Mouse (Mus musculus): ENCODE measurements around the gene Pln. TPM values are rescaled to one million over a fixed set of nuclear protein-coding genes. Genes with fewer than 3 reads are reported as not detected.

Pln gene
- under 1 TPM in 1 of 2 experiments, not detected in 1; 1.00 TPM for total RNA-seq (2023)

DNA sequence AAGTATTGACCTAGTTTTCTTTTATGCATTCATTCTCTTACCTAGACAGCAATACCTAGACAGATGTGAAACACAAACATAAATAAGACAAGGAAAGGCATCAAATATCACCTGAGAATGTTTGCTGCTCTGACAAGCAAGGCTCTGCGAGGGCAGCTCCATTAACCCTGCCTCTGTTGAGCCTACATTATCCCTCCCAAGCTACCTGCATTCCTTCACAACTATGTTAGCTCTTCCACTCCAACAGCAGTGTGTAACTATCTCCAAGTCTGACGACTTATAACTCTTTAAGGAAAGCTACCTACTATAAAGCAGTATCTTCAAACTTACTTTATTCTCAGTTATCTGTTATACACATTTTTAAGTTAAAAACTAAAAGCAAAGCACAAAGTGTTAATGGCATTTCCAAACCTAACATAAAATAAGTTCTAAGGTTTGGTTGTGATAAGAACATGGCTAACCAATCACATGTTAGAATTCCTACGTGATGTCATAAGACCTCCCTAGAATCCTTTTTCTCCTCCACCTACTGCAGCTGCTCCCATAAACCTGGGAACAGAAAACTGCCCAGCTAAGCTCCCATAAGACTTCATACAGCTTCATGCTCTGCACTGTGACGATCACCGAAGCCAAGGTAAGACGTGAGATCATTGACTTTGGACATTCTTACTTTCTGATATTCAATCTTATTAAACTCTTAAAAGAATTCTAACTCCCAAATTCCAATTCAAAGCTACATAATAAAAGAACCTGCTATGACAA lies at the start of gene Pln:
Pln (plus strand) TSS at position 506 of the 762 bp plus-strand sequence.

DNA sequence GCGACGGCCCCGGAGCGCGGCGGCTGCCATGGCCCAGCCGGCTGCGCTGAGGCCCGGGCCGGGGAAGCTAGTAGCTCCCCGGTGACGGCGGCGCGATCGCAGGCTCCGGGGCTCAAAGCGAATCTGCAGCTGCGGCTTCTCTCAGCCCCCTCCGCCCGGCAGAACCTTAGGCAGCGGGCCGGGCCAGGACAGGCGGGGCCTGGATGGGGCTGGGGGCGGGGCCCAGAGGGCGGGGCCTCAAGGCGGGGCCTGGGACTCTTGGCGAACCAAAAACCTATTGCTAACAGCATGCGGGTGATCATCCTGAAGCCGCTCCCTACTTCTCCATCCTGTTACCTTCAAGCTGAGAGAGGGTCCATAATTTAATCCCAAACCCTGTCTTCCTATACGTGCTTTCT lies 42.2 kb downstream of the Pln start, which contains the start of gene Cep85l:
Cep85l (minus strand) TSS at position 239 of the 398 bp plus-strand sequence.

Other genes starting within 250 kb of the Pln start
- gene Cep85l, start 42.3 kb downstream of the Pln start, total RNA-seq (2023), result 10 to 100 TPM; 32.2 to 33.6 TPM

Data from neutrophil, adult 59 days (primary cell).